Mouse (Mus musculus) midbrain, embryonic 12.5 days (tissue): ENCODE measurements at regions not wholly inside any gene's neighbourhood (a gene's known extent, or its start where the extent isn't known, plus 50 kb on each side); places are given as distances from the start of the nearest gene placed in this dataset. TPM values are rescaled to one million over a fixed set of nuclear protein-coding genes. Genes with fewer than 3 reads are reported as not detected.

Source experiments
- ATAC-seq: fragments of 200-750 bp; cut with Nextera tagmentation; 2 replicates; pipeline ENCODE4 v1.8.0; 2017; ENCODE audit warnings: low read depth, moderate TSS enrichment, moderate library complexity; ENCODE audit not compliant: low FRiP score
- H3K27ac ChIP-seq: fragments of 300-500 bp; sonication (generic); replicated peaks from 2 replicates; pipeline ENCODE4 v1.5.1; 2016; ENCODE audit warnings: mild to moderate bottlenecking
- H3K27me3 ChIP-seq: fragments of 300-500 bp; sonication (generic); 2 replicates; pipeline ENCODE4 v1.6.1; 2016; ENCODE audit warnings: mild to moderate bottlenecking
- H3K36me3 ChIP-seq: fragments of 300-500 bp; sonication (generic); 2 replicates; pipeline ENCODE4 v1.6.1; 2016
- H3K4me1 ChIP-seq: fragments of 300-500 bp; sonication (generic); 2 replicates; pipeline ENCODE4 v1.6.1; 2016
- H3K4me2 ChIP-seq: fragments of 300-500 bp; sonication (generic); replicated peaks from 2 replicates; pipeline ENCODE4 v1.6.1; 2016; ENCODE audit warnings: mild to moderate bottlenecking, moderate library complexity
- H3K4me3 ChIP-seq: fragments of 300-500 bp; sonication (generic); 2 replicates; pipeline ENCODE4 v1.5.1; 2016; ENCODE audit warnings: mild to moderate bottlenecking
- H3K9ac ChIP-seq: fragments of 300-500 bp; sonication (generic); replicated peaks from 2 replicates; pipeline ENCODE4 v1.6.1; 2016; ENCODE audit warnings: mild to moderate bottlenecking, moderate library complexity
- H3K9me3 ChIP-seq: fragments of 300-500 bp; sonication (generic); 2 replicates; pipeline ENCODE4 v1.6.1; 2016; ENCODE audit warnings: mild to moderate bottlenecking
- WGBS: fragments of 180-500 bp; shearing (Covaris S2); methylation state at CpG from one replicate; pipeline ENCODE4 v1.1.7; 2016; 5-methylcytosine and 5-hydroxymethylcytosine counted together
- microRNA-seq: library from miRNA; unstranded; fragments of <30 nt; microRNA quantifications from one replicate; pipeline ENCODE4, GENCODE M21; 2017

DNA sequence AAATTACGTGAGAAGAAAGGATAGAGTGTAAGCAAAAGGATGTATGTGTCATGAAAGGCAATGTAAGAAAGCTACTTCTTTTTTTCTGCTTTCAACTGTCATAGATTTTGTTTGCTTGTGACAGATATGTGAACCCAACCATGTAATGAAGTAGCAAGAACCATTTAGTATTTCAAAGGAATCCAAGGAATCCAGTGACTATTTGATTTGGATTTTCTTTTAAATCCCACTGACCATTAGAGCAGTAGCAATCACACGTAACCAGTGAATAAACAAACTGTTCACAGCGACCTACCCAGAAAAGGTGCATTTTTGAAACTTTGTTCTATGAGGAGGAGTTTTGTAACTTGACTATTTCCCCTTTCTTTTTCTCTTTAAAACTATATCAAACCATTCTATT lies 981.2 kb upstream of the Luzp2 start:
- WGBS = 49% methylated on average over 3 of the region's 3 CpGs

GRCm38 (mm10) chr7:53872480-53873200 lies 962.7 kb upstream of the Luzp2 start:
- 58% methylated on average over 2 of the region's 2 CpGs for WGBS
- H3K9me3 ChIP-seq = no peaks in the 10 kb centered on the region
- H3K36me3 ChIP-seq = no peaks in the 10 kb centered on the region
- no peak overlapping the region for H3K27ac ChIP-seq
- peak; percentile 97 for ATAC-seq
- H3K4me2 ChIP-seq = no peak overlapping the region
- no peak overlapping the region for H3K9ac ChIP-seq
- H3K27me3 ChIP-seq = no peaks in the 10 kb centered on the region
- H3K4me3 ChIP-seq = no peak overlapping the region
- H3K4me1 ChIP-seq = no peaks in the 10 kb centered on the region

More for the DNA sequence above, 981.2 kb upstream of the Luzp2 start:
- no peak overlapping the region for H3K27ac ChIP-seq
- no peak for ATAC-seq
- no peaks in the 10 kb centered on the region for H3K4me1 ChIP-seq
- H3K4me3 ChIP-seq = no peak overlapping the region
- H3K9me3 ChIP-seq = no peaks in the 10 kb centered on the region
- H3K4me2 ChIP-seq = no peak overlapping the region
- no peaks in the 10 kb centered on the region for H3K36me3 ChIP-seq
- no peaks in the 10 kb centered on the region for H3K27me3 ChIP-seq
- H3K9ac ChIP-seq = no peak overlapping the region

DNA sequence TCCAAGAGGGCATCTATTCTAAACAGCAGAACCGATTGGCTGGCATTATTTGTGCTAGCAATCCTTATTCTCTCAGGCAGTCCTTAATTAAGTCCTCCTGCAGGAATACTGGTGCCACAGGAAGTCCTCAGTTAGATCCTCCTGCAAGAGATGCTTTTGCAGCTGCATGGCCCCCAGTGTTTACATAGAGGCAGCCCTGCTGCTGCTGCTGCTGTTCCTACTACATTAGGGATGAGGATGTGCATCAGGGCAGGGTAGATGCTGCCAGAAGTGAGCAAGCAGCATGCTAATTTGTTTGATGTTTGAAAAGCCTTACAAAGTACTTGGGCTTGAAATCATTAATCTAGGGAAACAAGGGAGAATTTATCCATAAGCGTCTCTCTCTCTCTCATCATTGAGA lies 922.3 kb upstream of the Luzp2 start:
- Histone ChIP-seq H3K9me3 (no peaks in the 10 kb centered on the region), H3K4me3 (no peak overlapping the region), H3K9ac (no peak overlapping the region), H3K27ac (no peak overlapping the region), H3K27me3 (no peaks in the 10 kb centered on the region), H3K4me2 (no peak overlapping the region), H3K4me1 (no peaks in the 10 kb centered on the region), H3K36me3 (no peaks in the 10 kb centered on the region)
- 75% methylated on average over 2 of the region's 2 CpGs for WGBS
- ATAC-seq = no peak

DNA sequence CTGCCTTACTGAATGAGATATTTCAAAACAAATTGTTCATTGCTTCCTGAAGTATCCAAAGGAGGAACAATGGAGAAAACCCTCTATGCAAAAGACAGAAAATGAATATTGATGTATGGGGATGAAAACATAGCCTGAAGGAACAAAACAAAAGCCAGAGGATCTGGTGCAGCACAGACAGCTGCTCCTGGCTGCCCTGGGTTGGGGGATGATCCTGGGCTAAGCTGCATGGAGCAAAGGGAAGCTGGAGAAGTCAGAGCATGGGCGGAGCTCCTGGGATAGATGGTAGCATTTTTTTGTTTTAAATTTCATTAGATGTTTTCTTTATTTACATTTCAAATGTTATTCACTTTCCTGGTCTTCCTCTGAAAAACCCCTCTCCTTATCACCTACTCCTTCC lies 879.6 kb upstream of the Luzp2 start:
- H3K4me2 ChIP-seq = no peak overlapping the region
- WGBS = 75% methylated on average over 1 of the region's 1 CpGs
- H3K4me3 ChIP-seq = no peak overlapping the region
- ATAC-seq = peak; percentile 78; the same call in 1 of the 2 replicates
- H3K27me3 ChIP-seq = no peaks in the 10 kb centered on the region
- no peaks in the 10 kb centered on the region for H3K36me3 ChIP-seq
- no peak overlapping the region for H3K9ac ChIP-seq
- H3K4me1 ChIP-seq = no peaks in the 10 kb centered on the region
- H3K27ac ChIP-seq = 0 out of 2 replicates have a peak overlapping the region, but pooled peaks have one; percentile 30
- H3K9me3 ChIP-seq = no peaks in the 10 kb centered on the region

GRCm38 (mm10) chr7:53975480-53975879 lies 859.8 kb upstream of the Luzp2 start:
- no peak overlapping the region for H3K4me2 ChIP-seq
- H3K4me3 ChIP-seq = no peak overlapping the region
- no peaks in the 10 kb centered on the region for H3K27me3 ChIP-seq
- no peak overlapping the region for H3K9ac ChIP-seq
- no peaks in the 10 kb centered on the region for H3K9me3 ChIP-seq
- no peaks in the 10 kb centered on the region for H3K36me3 ChIP-seq
- ATAC-seq = no peak
- no peak overlapping the region for H3K27ac ChIP-seq
- no peaks in the 10 kb centered on the region for H3K4me1 ChIP-seq

- Histone ChIP-seq H3K9me3 (no peaks in the 10 kb centered on the region), H3K9ac (no peak overlapping the region), H3K4me1 (no peaks in the 10 kb centered on the region), H3K4me3 (no peak overlapping the region), H3K27me3 (no peaks in the 10 kb centered on the region), H3K4me2 (no peak overlapping the region), H3K36me3 (no peaks in the 10 kb centered on the region), H3K27ac (no peak overlapping the region)
- ATAC-seq = no peak
Observed at GRCm38 (mm10) chr7:53995983-53996382, 839.3 kb upstream of the Luzp2 start.

GRCm38 (mm10) chr7:54008684-54009083 lies 826.6 kb upstream of the Luzp2 start:
- no peaks in the 10 kb centered on the region for H3K4me1 ChIP-seq
- no peak overlapping the region for H3K4me2 ChIP-seq
- no peak for ATAC-seq
- WGBS = 85% methylated on average over 3 of the region's 3 CpGs
- no peaks in the 10 kb centered on the region for H3K36me3 ChIP-seq
- no peaks in the 10 kb centered on the region for H3K9me3 ChIP-seq
- H3K27ac ChIP-seq = no peak overlapping the region
- no peak overlapping the region for H3K9ac ChIP-seq
- no peaks in the 10 kb centered on the region for H3K27me3 ChIP-seq
- no peak overlapping the region for H3K4me3 ChIP-seq

Small RNA genes lying in the stretch of these regions (microRNA-seq; reads per million reads assigned to microRNA genes)
- gene Gm27921 (not detected), gene Mir6238 (not detected)
